18 mouse cellular contexts compared by ENCODE assay signal in genomic region chr1:163003496-163003895, GRCm38 (mm10). TPM values are rescaled to one million over a fixed set of nuclear protein-coding genes. Genes with fewer than 3 reads are reported as not detected.
"Had no signal": no experiment of that assay in that cellular context is flagged by ENCODE, and none has a peak within 500 bp of the region (broad histone marks: within the 10 kb centered on the region; RNA-seq: fewer than 3 reads in every experiment).

No protein-coding gene starts in this region.

- H3K4me3 ChIP-seq: intestine, embryonic 15.5 days; layer of hippocampus, adult 2 months; limb, embryonic 12.5 days; liver, embryonic 13.5 days; megakaryocyte, embryonic 14.5 days; midbrain, embryonic 15.5 days; neural tube, embryonic 12.5 days had no signal

- DNase-seq: kidney, adult 8-10 months; kidney, postnatal 36 days; liver; liver, embryonic 13.5 days; liver, postnatal 0 days; thymus, postnatal 36 days had no signal

- H3K27me3 ChIP-seq: intestine, embryonic 15.5 days; limb, embryonic 12.5 days; liver, embryonic 13.5 days; megakaryocyte, embryonic 14.5 days; midbrain, embryonic 15.5 days; neural tube, embryonic 12.5 days had no signal

- H3K36me3 ChIP-seq: intestine, embryonic 15.5 days; limb, embryonic 12.5 days; liver, embryonic 13.5 days; midbrain, embryonic 15.5 days; neural tube, embryonic 12.5 days had no signal

- H3K4me2 ChIP-seq: intestine, embryonic 15.5 days; limb, embryonic 12.5 days; liver, embryonic 13.5 days; midbrain, embryonic 11.5 days; midbrain, embryonic 15.5 days; neural tube, embryonic 12.5 days had no signal

- H3K9ac ChIP-seq: intestine, embryonic 15.5 days; limb, embryonic 12.5 days; liver, embryonic 13.5 days; liver, postnatal 0 days; midbrain, embryonic 15.5 days; neural tube, embryonic 12.5 days had no signal

- H3K4me1 ChIP-seq: intestine, embryonic 15.5 days; limb, embryonic 12.5 days; liver, embryonic 13.5 days; megakaryocyte, embryonic 14.5 days; midbrain, embryonic 15.5 days; neural tube, embryonic 12.5 days had no signal

- H3K9me3 ChIP-seq: intestine, embryonic 15.5 days; liver, embryonic 13.5 days; midbrain, embryonic 15.5 days; neural tube, embryonic 12.5 days had no signal

- ATAC-seq: intestine, embryonic 15.5 days; liver, postnatal 0 days; midbrain, embryonic 15.5 days had no signal

- H3K27ac ChIP-seq: intestine, embryonic 15.5 days; layer of hippocampus, adult 2 months; limb, embryonic 12.5 days; liver, embryonic 13.5 days; macrophage; midbrain, embryonic 15.5 days; neural tube, embryonic 12.5 days had no signal

RNA-seq across cellular contexts. Expression of gene Fmo3, which starts 19.2 kb away (rescaled TPM):
- total RNA-seq: layer of hippocampus, adult 2 months; layer of hippocampus, postnatal 10 days; left cerebral cortex, postnatal 36 days; monocyte, adult 5-6 weeks; neutrophil, adult 5-6 weeks had no signal
- polyA plus RNA-seq: intestine, embryonic 15.5 days; limb, embryonic 12.5 days; liver, embryonic 13.5 days; macrophage; midbrain, embryonic 11.5 days; midbrain, embryonic 15.5 days; neural tube, embryonic 12.5 days had no signal
